Mouse (Mus musculus) MEL (cell line): Measurements from ENCODE around the gene Smoc1. TPM values are rescaled to one million over a fixed set of nuclear protein-coding genes. Genes with fewer than 3 reads are reported as not detected.

Experiments used
- DNase-seq: peaks from one replicate; pipeline ENCODE4 v3.0.0; 2011; ENCODE audit warnings: low read depth, low spot score
- H3K27ac ChIP-seq: 2 replicates; pipeline ENCODE4 v1.5.1; 2012; ENCODE audit warnings: low read depth, mild to moderate bottlenecking, control low read depth, low read length, moderate library complexity; ENCODE audit not compliant: control insufficient read depth
- H3K27me3 ChIP-seq, 2 experiments: fragments of 150-350 bp in 1 of 2; sonication (generic) in 1 of 2; 2 replicates each; pipeline ENCODE4 v1.6.1; 2012; ENCODE audit warnings: low read length in 2 of 2, mild to moderate bottlenecking in 2 of 2, improper control_type of control experiment in 1 of 2, moderate library complexity in 1 of 2; ENCODE audit not compliant: insufficient read depth in 2 of 2, control insufficient read depth in 1 of 2
- H3K36me3 ChIP-seq, 2 experiments: 2 replicates each; pipeline ENCODE4 v1.6.1; 2012 to 2014; ENCODE audit warnings: low read length in 2 of 2, improper control_type of control experiment in 1 of 2, inconsistent platforms in 1 of 2, mild to moderate bottlenecking in 1 of 2; ENCODE audit not compliant: insufficient read depth in 2 of 2, control insufficient read depth in 1 of 2
- H3K4me1 ChIP-seq, 2 experiments: fragments of 150-350 bp in 1 of 2; sonication (generic) in 1 of 2; 2 replicates each; pipeline ENCODE4 v1.6.1; 2012; ENCODE audit warnings: low read length in 2 of 2, improper control_type of control experiment in 1 of 2, mild to moderate bottlenecking in 1 of 2; ENCODE audit not compliant: insufficient read depth in 2 of 2, control insufficient read depth in 1 of 2
- H3K4me3 ChIP-seq, 2 experiments: fragments of 150-350 bp in 1 of 2; sonication (generic) in 1 of 2; 2 replicates each; pipeline ENCODE4 v1.5.1; 2012; ENCODE audit warnings: low read depth in 2 of 2, low read length in 2 of 2, mild to moderate bottlenecking in 2 of 2, moderate library complexity in 2 of 2, control low read depth in 1 of 2, improper control_type of control experiment in 1 of 2; ENCODE audit not compliant: control insufficient read depth in 1 of 2, insufficient read depth in 1 of 2
- H3K79me2 ChIP-seq: 2 replicates; pipeline ENCODE4 v1.6.1; 2012; ENCODE audit warnings: mild to moderate bottlenecking, low read length, moderate library complexity; ENCODE audit not compliant: control insufficient read depth, poor library complexity, insufficient read depth
- H3K9ac ChIP-seq: 2 replicates; pipeline ENCODE4 v1.6.1; 2012; ENCODE audit warnings: low read depth, mild to moderate bottlenecking, control low read depth, low read length, moderate library complexity; ENCODE audit not compliant: control insufficient read depth, poor library complexity, severe bottlenecking
- H3K9me3 ChIP-seq: fragments of 150-350 bp; sonication (generic); replicated peaks from 2 replicates; pipeline ENCODE4 v1.6.1; 2012; ENCODE audit warnings: mild to moderate bottlenecking, low read length, improper control_type of control experiment, moderate library complexity; ENCODE audit not compliant: insufficient read depth
- CHD1 ChIP-seq: IDR thresholded peaks from 2 replicates; pipeline ENCODE4 v1.6.1; 2012; ENCODE audit warnings: low read depth, mild to moderate bottlenecking, inconsistent platforms, low read length, improper control_type of control experiment
- CHD2 ChIP-seq: IDR thresholded peaks from 2 replicates; pipeline ENCODE4 v1.6.1; 2011; ENCODE audit warnings: low read length, improper control_type of control experiment
- CTCF ChIP-seq, 3 experiments: IDR thresholded peaks in 2 of 3; conservative IDR thresholded peaks in 1 of 3; 2 replicates each; pipeline ENCODE4 v1.5.1; 2011 to 2012; ENCODE audit warnings: low read length in 3 of 3, low read depth in 2 of 3, mild to moderate bottlenecking in 2 of 3, improper control_type of control experiment in 1 of 3, inconsistent platforms in 1 of 3, mixed read lengths in 1 of 3, moderate library complexity in 1 of 3; ENCODE audit not compliant: control insufficient read depth in 1 of 3, insufficient read depth in 1 of 3, poor library complexity in 1 of 3, severe bottlenecking in 1 of 3
- E2F4 ChIP-seq: IDR thresholded peaks from 2 replicates; pipeline ENCODE4 v1.6.1; 2011; ENCODE audit warnings: low read depth, low read length, improper control_type of control experiment, borderline replicate concordance
- ELF1 ChIP-seq: IDR thresholded peaks from 2 replicates; pipeline ENCODE4 v1.6.1; 2014; ENCODE audit warnings: low read depth, mild to moderate bottlenecking, inconsistent platforms, low read length, improper control_type of control experiment, moderate library complexity
- ETS1 ChIP-seq: IDR thresholded peaks from 2 replicates; pipeline ENCODE4 v1.6.1; 2012; ENCODE audit warnings: low read depth, mild to moderate bottlenecking, inconsistent platforms, low read length, improper control_type of control experiment, moderate library complexity
- GABPA ChIP-seq: IDR thresholded peaks from 2 replicates; pipeline ENCODE4 v1.6.1; 2012; ENCODE audit warnings: low read depth, mild to moderate bottlenecking, inconsistent platforms, low read length, improper control_type of control experiment, moderate library complexity
- GATA1 ChIP-seq: IDR thresholded peaks from 2 replicates; pipeline ENCODE4 v1.6.1; 2011; ENCODE audit warnings: low read depth, low read length, improper control_type of control experiment
- JUND ChIP-seq: IDR thresholded peaks from 2 replicates; pipeline ENCODE4 v1.6.1; 2011; ENCODE audit warnings: low read depth, mild to moderate bottlenecking, improper control_type of control experiment, low read length
- KAT2A ChIP-seq: conservative IDR thresholded peaks from 2 replicates; pipeline ENCODE4 v1.6.1; 2012; ENCODE audit warnings: low read depth, low read length, improper control_type of control experiment, inconsistent platforms
- MXI1 ChIP-seq: IDR thresholded peaks from 2 replicates; pipeline ENCODE4 v1.6.1; 2011; ENCODE audit warnings: mild to moderate bottlenecking, low read depth, low read length, improper control_type of control experiment
- MYB ChIP-seq: IDR thresholded peaks from 2 replicates; pipeline ENCODE4 v1.6.1; 2011; ENCODE audit warnings: mild to moderate bottlenecking, low read depth, low read length, improper control_type of control experiment
- MYC ChIP-seq: IDR thresholded peaks from 2 replicates; pipeline ENCODE4 v1.6.1; 2011; ENCODE audit warnings: low read depth, mild to moderate bottlenecking, low read length, improper control_type of control experiment, moderate library complexity
- NELFE ChIP-seq: IDR thresholded peaks from 2 replicates; pipeline ENCODE4 v1.6.1; 2011; ENCODE audit warnings: low read depth, low read length, improper control_type of control experiment
- POLR2AphosphoS2 ChIP-seq: IDR thresholded peaks from 2 replicates; pipeline ENCODE4 v1.6.1; 2011; ENCODE audit warnings: low read length, improper control_type of control experiment
- POLR2AphosphoS5 ChIP-seq: IDR thresholded peaks from 2 replicates; pipeline ENCODE4 v1.6.1; 2012; ENCODE audit warnings: low read depth, borderline replicate concordance, mild to moderate bottlenecking, inconsistent platforms, low read length, moderate library complexity, mixed read lengths
- SIN3A ChIP-seq: IDR thresholded peaks from 2 replicates; pipeline ENCODE4 v1.6.1; 2012; ENCODE audit warnings: low read length, improper control_type of control experiment, inconsistent platforms
- TAL1 ChIP-seq: IDR thresholded peaks from 2 replicates; pipeline ENCODE4 v1.6.1; 2012; ENCODE audit warnings: mild to moderate bottlenecking, inconsistent platforms, low read length, moderate library complexity, mixed read lengths
- TBP ChIP-seq: IDR thresholded peaks from 2 replicates; pipeline ENCODE4 v1.8.0; 2011; ENCODE audit warnings: low read depth, low read length, improper control_type of control experiment
- TCF12 ChIP-seq: IDR thresholded peaks from 2 replicates; pipeline ENCODE4 v1.6.1; 2014; ENCODE audit warnings: low read depth, mild to moderate bottlenecking, inconsistent platforms, low read length, improper control_type of control experiment, moderate library complexity
- UBTF ChIP-seq: IDR thresholded peaks from 2 replicates; pipeline ENCODE4 v1.6.1; 2012; ENCODE audit warnings: low read depth, mild to moderate bottlenecking, inconsistent platforms, low read length, improper control_type of control experiment, moderate library complexity, borderline replicate concordance; ENCODE audit not compliant: insufficient read depth
- USF1 ChIP-seq: IDR thresholded peaks from 2 replicates; pipeline ENCODE4 v1.6.1; 2014; ENCODE audit warnings: low read depth, mild to moderate bottlenecking, inconsistent platforms, low read length, improper control_type of control experiment, moderate library complexity
- ZC3H11A ChIP-seq: IDR thresholded peaks from 2 replicates; pipeline ENCODE4 v1.6.1; 2012; ENCODE audit warnings: low read depth, mild to moderate bottlenecking, inconsistent platforms, low read length, improper control_type of control experiment
- ZNF384 ChIP-seq: IDR thresholded peaks from 2 replicates; pipeline ENCODE4 v1.6.1; 2012; ENCODE audit warnings: low read depth, mild to moderate bottlenecking, inconsistent platforms, low read length, improper control_type of control experiment
- polyA plus RNA-seq, 2 experiments: library from polyadenylated mRNA; stranded (reverse) in 1 of 2; unstranded in 1 of 2; fragments of >175 nt in 1 of 2; fragments of >200 nt in 1 of 2; gene quantifications; 2 replicates each; pipeline versions ENCODE4 v1.2.1 to v1.2.4; 2012; ENCODE audit warnings: low replicate concordance in 2 of 2, low read depth in 1 of 2; ENCODE audit not compliant: insufficient read length in 2 of 2, insufficient read depth in 1 of 2, missing spikeins in 1 of 2
- total RNA-seq: library from RNA; depleted of rRNA; stranded (reverse); fragments of 300-350 nt; gene quantifications from 2 replicates; pipeline ENCODE4 v1.2.3, GENCODE M21; 2012

Gene Smoc1
- total and polyA plus RNA-seq, 3 experiments = 18.8 to 23.3 TPM; not detected in 1

- Histone ChIP-seq H3K4me1 (no peaks in the 10 kb centered on the region), H3K27me3 (no peaks in the 10 kb centered on the region), H3K9ac (no peak overlapping the region), H3K27ac (no peak overlapping the region), H3K36me3 (peaks cover 0 to 2% of the 10 kb centered on the region in 2 experiments; a peak in 2 of 4 replicates), H3K9me3 (no peaks in the 10 kb centered on the region), H3K79me2 (no peaks in the 10 kb centered on the region), H3K4me3 (no peak overlapping the region)
- DNase-seq = no peak
- TF ChIP-seq E2F4 = no peak
- TF ChIP-seq MXI1 = no peak
- no peak for TF ChIP-seq CTCF (IDR thresholded peaks at IDR 0.05 in 2 of 3, conservative IDR thresholded peaks at IDR 0.05 in 1 of 3; ENCODE audit: control insufficient read depth in 1 of 3, insufficient read depth in 1 of 3, low read depth in 2 of 3, low read length in 3 of 3, poor library complexity in 1 of 3, severe bottlenecking in 1 of 3)
- no peak for TF ChIP-seq JUND
- no peak for TF ChIP-seq ELF1
- no peak for TF ChIP-seq TBP
- TF ChIP-seq TCF12 = no peak
- no peak for TF ChIP-seq TAL1
- TF ChIP-seq CHD1 = no peak
- no peak for TF ChIP-seq MYB
- no peak for TF ChIP-seq ZC3H11A
- TF ChIP-seq KAT2A = no peak
- no peak for TF ChIP-seq ETS1
Measured at GRCm38 (mm10) chr12:81104546-81104945, 77.9 kb downstream of the Smoc1 start.

- H3K36me3 ChIP-seq = peaks cover 0 to 2% of the 10 kb centered on the region in 2 experiments; a peak in 2 of 4 replicates
- no peaks in the 10 kb centered on the region for H3K9me3 ChIP-seq
- H3K27me3 ChIP-seq = no peaks in the 10 kb centered on the region
- no peaks in the 10 kb centered on the region for H3K79me2 ChIP-seq
- TF ChIP-seq CHD2 = no peak
- no peak for TF ChIP-seq NELFE
- no peak for TF ChIP-seq POLR2AphosphoS2
- TF ChIP-seq JUND = no peak
- no peak for TF ChIP-seq E2F4
- TF ChIP-seq UBTF = no peak
- no peak for TF ChIP-seq POLR2AphosphoS5
- TF ChIP-seq CTCF (IDR thresholded peaks at IDR 0.05 in 2 of 3, conservative IDR thresholded peaks at IDR 0.05 in 1 of 3; ENCODE audit: control insufficient read depth in 1 of 3, insufficient read depth in 1 of 3, low read depth in 2 of 3, low read length in 3 of 3, poor library complexity in 1 of 3, severe bottlenecking in 1 of 3) = no peak
- no peak for TF ChIP-seq GATA1
- TF ChIP-seq MYC = no peak
- no peak for TF ChIP-seq ZNF384
- TF ChIP-seq SIN3A = no peak
- TF ChIP-seq GABPA = no peak
- no peak for TF ChIP-seq USF1
- no peak overlapping the region for H3K9ac ChIP-seq
- no peaks in the 10 kb centered on the region for H3K4me1 ChIP-seq
- H3K4me3 ChIP-seq = no peak overlapping the region
- no peak overlapping the region for H3K27ac ChIP-seq
- no peak for DNase-seq
Measured at GRCm38 (mm10) chr12:81105721-81106633, 79.4 kb downstream of the Smoc1 start.
